Mouse (Mus musculus) neutrophil, adult 5-6 weeks (primary cell): Measurements from ENCODE around the gene Tecr. TPM values are rescaled to one million over a fixed set of nuclear protein-coding genes. Genes with fewer than 3 reads are reported as not detected.

ENCODE experiments used
- ATAC-seq: fragments of 151-379, 151-347 bp; 2 replicates; pipeline ENCODE4 v1.8.0; 2017; ENCODE audit warnings: mild to moderate bottlenecking, moderate TSS enrichment; ENCODE audit not compliant: insufficient number of reproducible peaks, poor library complexity, low FRiP score, severe bottlenecking; ENCODE audit errors: extremely low read depth
- total RNA-seq: library from RNA; stranded (forward); fragments of 200-1000 nt; gene quantifications from 2 replicates; pipeline ENCODE4 v1.2.3, GENCODE M21; 2017

Tecr gene
- total RNA-seq, 1 experiment from 2014 or later, result 114 TPM

GRCm38 (mm10) chr8:83590488-83591023, 17.2 kb downstream of the Tecr start:
- ATAC-seq, result no peak

GRCm38 (mm10) chr8:83588886-83589285, 18.9 kb downstream of the Tecr start:
- no peak for ATAC-seq

GRCm38 (mm10) chr8:83587644-83588043, 20.1 kb downstream of the Tecr start:
- ATAC-seq, result no peak

GRCm38 (mm10) chr8:83585333-83585732, 22.4 kb downstream of the Tecr start:
- ATAC-seq, result no peak

- no peak for ATAC-seq
Observed at GRCm38 (mm10) chr8:83584771-83585170, 23.0 kb downstream of the Tecr start.

- ATAC-seq, result no peak
Observed at GRCm38 (mm10) chr8:83583236-83583635, 24.5 kb downstream of the Tecr start.

- no peak for ATAC-seq
Observed at GRCm38 (mm10) chr8:83582226-83582625, 25.5 kb downstream of the Tecr start.

GRCm38 (mm10) chr8:83580826-83581225, 26.9 kb downstream of the Tecr start:
- ATAC-seq, result no peak

GRCm38 (mm10) chr8:83579676-83580075, 28.1 kb downstream of the Tecr start:
- ATAC-seq, result no peak

GRCm38 (mm10) chr8:83578131-83579055, 29.4 kb downstream of the Tecr start:
- no peak for ATAC-seq

- ATAC-seq, result no peak
Observed at GRCm38 (mm10) chr8:83577384-83577791, 30.4 kb downstream of the Tecr start.

- no peak for ATAC-seq
Observed at GRCm38 (mm10) chr8:83576921-83577320, 30.9 kb downstream of the Tecr start.

GRCm38 (mm10) chr8:83576516-83576895, 31.3 kb downstream of the Tecr start:
- ATAC-seq, result no peak

GRCm38 (mm10) chr8:83575561-83576515, 31.9 kb downstream of the Tecr start:
- ATAC-seq, result no peak

- no peak for ATAC-seq
Observed at GRCm38 (mm10) chr8:83574631-83575315, 33.0 kb downstream of the Tecr start.

GRCm38 (mm10) chr8:83573140-83573875, 34.5 kb downstream of the Tecr start:
- peak; percentile 78 for ATAC-seq

GRCm38 (mm10) chr8:83572246-83572812, 35.4 kb downstream of the Tecr start:
- ATAC-seq, result no peak

- no peak for ATAC-seq
Observed at GRCm38 (mm10) chr8:83571791-83572190, 36.0 kb downstream of the Tecr start.
